Mouse (Mus musculus) small intestine, adult 2 months (tissue): Measurements from ENCODE around the gene Osr1.

Experiments
- CTCF ChIP-seq: fragments of 200-500 bp; IDR thresholded peaks from 2 replicates; pipeline ENCODE4 v1.5.1; 2012; ENCODE audit warnings: low read depth, mild to moderate bottlenecking, control low read depth, inconsistent platforms, low read length, moderate library complexity, mixed read lengths; ENCODE audit not compliant: insufficient replicate concordance, insufficient read length; ENCODE audit errors: extremely low read depth
- POLR2A ChIP-seq: fragments of 200-500 bp; IDR thresholded peaks from 2 replicates; pipeline ENCODE4 v1.6.1; 2012; ENCODE audit warnings: low read depth, mild to moderate bottlenecking, control low read depth, inconsistent platforms, low read length, moderate library complexity

DNA sequence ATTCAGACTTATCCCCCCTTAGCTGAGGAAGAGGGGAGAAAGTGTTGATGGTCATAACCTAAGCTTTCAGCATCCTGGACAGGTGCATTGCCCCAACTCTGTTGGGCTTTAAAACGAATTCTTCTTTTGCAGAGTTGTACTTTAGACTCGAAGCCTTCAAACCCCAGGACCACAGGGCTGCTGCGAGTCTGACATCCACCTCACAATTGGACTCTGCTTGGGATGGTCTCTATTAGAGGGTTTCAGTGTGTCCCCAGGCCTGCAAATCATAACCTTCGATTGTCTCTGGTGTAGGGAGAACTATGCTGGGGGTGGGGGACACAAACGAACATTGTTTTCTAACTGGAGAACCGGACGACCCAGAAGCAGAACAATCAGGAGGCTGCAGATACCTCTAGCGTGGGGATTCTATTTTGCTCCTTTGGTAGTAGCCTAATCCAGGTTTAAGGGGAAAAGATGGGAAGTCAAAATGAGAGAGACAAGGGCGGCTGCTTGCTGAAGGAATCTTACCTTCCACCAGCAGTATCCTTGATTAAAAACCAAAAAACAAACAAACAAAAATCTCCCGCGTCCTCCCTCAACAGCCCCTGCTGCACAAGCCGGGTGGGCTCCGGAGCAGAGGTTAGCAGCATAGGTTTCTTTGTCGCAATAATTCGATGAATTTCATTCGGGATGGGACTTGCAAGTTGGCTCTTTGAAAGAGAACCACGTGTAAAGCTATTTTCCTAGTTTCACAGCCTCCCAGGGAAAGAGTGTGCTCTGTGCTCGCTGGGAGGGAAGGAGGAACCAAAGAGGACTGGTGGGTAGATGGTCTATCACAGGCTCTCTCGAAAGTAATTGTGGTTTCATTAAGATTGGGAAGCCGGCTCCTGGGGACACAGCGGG lies 5.5 kb downstream of the Osr1 start:
- TF ChIP-seq CTCF (no peak), POLR2A (no peak)
